Mouse (Mus musculus) lung, adult 2 months (tissue): ENCODE measurements around the gene Defb45.

Experiments used
- CTCF ChIP-seq: fragments of 200-500 bp; IDR thresholded peaks from 2 replicates; pipeline ENCODE4 v1.5.1; 2011; ENCODE audit warnings: mild to moderate bottlenecking, low read length, control low read depth; ENCODE audit not compliant: insufficient read depth
- POLR2A ChIP-seq: fragments of 200-500 bp; IDR thresholded peaks from 2 replicates; pipeline ENCODE4 v1.6.1; 2011; ENCODE audit warnings: low read depth, mild to moderate bottlenecking, control low read depth, low read length, borderline replicate concordance; ENCODE audit errors: extremely low read depth

DNA sequence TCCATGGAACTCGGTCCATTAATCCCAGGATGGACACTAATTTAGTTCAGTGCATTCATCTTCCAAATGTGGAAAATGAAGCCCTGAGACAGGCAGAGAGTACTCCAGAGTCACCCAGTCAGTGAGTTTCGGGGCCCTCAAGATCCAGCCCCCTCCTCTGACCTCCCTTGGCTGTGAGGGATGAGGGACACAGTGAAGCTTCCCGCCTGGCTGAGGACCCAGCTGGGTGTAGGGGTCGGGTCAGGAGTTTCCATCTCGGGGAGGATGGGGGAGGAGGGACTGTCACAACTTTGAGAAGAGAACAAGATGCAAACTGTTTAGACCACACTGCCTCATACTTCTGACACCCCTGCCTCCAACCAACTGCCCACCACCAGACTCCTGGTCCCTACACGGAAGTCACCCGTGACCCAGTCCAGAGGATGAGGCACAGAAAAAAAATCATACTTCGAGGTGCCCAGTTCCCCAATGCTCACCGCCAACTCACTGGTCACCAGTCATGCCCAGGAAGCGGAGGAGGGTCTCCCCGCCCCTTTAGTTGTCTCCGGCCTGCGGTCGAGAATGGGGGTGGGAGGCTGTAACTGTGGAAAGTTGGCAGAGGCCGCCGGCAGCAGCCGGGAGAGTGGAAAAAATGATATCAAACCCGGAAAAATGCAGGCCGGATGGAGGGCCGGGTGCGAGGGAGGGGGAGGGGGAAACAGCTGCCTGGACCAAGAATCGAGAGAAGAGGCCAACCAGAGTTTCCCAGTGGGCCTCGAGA, 37.2 kb upstream of the Defb45 start:
- TF ChIP-seq CTCF (no peak), POLR2A (no peak)
